Mouse (Mus musculus): ENCODE measurements around the gene Adcy4. TPM values are rescaled to one million over a fixed set of nuclear protein-coding genes. Genes with fewer than 3 reads are reported as not detected.
A peak's percentile ranks its signal among the peaks of the same experiment; 100 is the strongest.

Adcy4 gene
- polyA plus RNA-seq, 1 experiment from 2014 or later = 10.0 TPM

GRCm38 (mm10) chr14:55724411-55724871, 59.5 kb downstream of the Adcy4 start:
- Histone ChIP-seq H3K9ac (ENCODE audit: low read depth, low read length) (no peak overlapping the region), H3K27me3 (ENCODE audit: insufficient read depth, low read length) (no peaks in the 10 kb centered on the region), H3K4me3 (replicated peaks; ENCODE audit: low read depth, low read length) (no peak overlapping the region), H3K4me2 (ENCODE audit: low read length) (no peak overlapping the region), H3K4me1 (replicated peaks; ENCODE audit: insufficient read depth, low read length) (no peaks in the 10 kb centered on the region), H3K27ac (no peak overlapping the region), H3K9me3 (replicated peaks; ENCODE audit: low read length) (no peaks in the 10 kb centered on the region), H3K36me3 (ENCODE audit: insufficient read depth, low read length) (no peaks in the 10 kb centered on the region)
- no peak for ATAC-seq (replicated peaks; ENCODE audit: low FRiP score, low read depth)
- no peak for TF ChIP-seq CTCF (IDR thresholded peaks at IDR 0.05; ENCODE audit: low read depth)
- no peak for DNase-seq (ENCODE audit: low spot score)
- WGBS = 46% methylated on average over 8 of the region's 8 CpGs

DNA sequence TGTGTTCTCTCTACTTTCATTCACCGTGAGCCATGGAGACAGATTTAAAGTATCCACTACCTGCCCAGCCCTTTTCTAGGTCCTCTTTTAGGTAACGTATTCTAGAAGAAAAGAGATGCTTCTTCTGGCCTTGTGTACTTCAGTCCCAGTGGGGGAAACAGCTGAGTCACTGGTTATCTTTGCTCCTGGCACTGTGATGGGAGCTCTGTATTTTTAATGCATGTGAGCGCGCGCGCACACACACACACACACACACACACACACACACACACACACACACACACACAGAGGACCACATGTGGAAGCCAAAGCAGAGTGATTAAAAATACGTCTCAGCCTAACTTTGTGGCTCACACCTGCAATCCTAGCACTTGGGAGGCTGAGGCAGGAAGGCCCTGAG, 60.5 kb downstream of the Adcy4 start:
- ATAC-seq (replicated peaks; ENCODE audit: low FRiP score, low read depth) (no peak), DNase-seq (ENCODE audit: low spot score) (no peak)
- no peaks in the 10 kb centered on the region for H3K27me3 ChIP-seq (ENCODE audit: insufficient read depth, low read length)
- H3K9ac ChIP-seq (ENCODE audit: low read depth, low read length) = no peak overlapping the region
- no peaks in the 10 kb centered on the region for H3K9me3 ChIP-seq (replicated peaks; ENCODE audit: low read length)
- over 99% methylated on average over 7 of the region's 7 CpGs for WGBS
- no peak overlapping the region for H3K4me2 ChIP-seq (ENCODE audit: low read length)
- no peak for TF ChIP-seq CTCF (IDR thresholded peaks at IDR 0.05; ENCODE audit: low read depth)
- H3K27ac ChIP-seq = no peak overlapping the region
- no peaks in the 10 kb centered on the region for H3K4me1 ChIP-seq (replicated peaks; ENCODE audit: insufficient read depth, low read length)
- H3K36me3 ChIP-seq (ENCODE audit: insufficient read depth, low read length) = peaks cover 5% of the 10 kb centered on the region; the same call in 1 of the 2 replicates
- no peak overlapping the region for H3K4me3 ChIP-seq (replicated peaks; ENCODE audit: low read depth, low read length)

DNA sequence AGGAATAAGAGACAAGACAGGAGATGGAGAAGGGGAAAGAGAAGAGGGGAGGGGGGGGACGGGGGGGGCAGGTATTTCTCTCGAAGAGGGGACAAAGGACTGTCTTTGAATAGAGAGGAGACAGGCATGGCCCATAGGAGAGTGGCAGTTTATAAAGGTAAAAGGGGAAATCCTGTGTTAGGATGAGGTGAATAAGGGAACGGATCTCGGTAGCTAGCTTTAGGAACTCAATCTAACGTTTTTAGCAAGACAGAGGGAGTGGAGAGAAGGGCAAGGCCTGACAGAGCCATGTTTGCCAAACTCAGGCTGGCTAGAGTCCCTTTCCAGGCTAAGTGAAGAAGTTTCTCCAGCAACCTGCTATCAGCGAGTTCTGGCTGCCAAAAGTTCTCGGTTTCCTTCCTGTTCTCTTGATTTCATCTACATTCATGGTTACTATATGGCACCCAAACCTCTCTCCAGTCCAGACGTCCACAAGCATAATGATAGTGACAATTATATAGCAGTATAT, 61.4 kb downstream of the Adcy4 start:
- Histone ChIP-seq H3K27me3 (ENCODE audit: insufficient read depth, low read length) (no peaks in the 10 kb centered on the region), H3K27ac (no peak overlapping the region), H3K9ac (ENCODE audit: low read depth, low read length) (peak overlapping the region; percentile 74; the same call in 1 of the 2 replicates), H3K9me3 (replicated peaks; ENCODE audit: low read length) (no peaks in the 10 kb centered on the region), H3K4me2 (ENCODE audit: low read length) (peak overlapping the region; percentile 62), H3K36me3 (ENCODE audit: insufficient read depth, low read length) (peaks cover 13% of the 10 kb centered on the region; the same call in 1 of the 2 replicates), H3K4me1 (replicated peaks; ENCODE audit: insufficient read depth, low read length) (no peaks in the 10 kb centered on the region), H3K4me3 (replicated peaks; ENCODE audit: low read depth, low read length) (peak overlapping the region; percentile 84)
- WGBS = 50% methylated on average over 8 of the region's 8 CpGs
- peak; percentile 5; the same call in 1 of the 2 replicates for ATAC-seq (replicated peaks; ENCODE audit: low FRiP score, low read depth)
- TF ChIP-seq CTCF (IDR thresholded peaks at IDR 0.05; ENCODE audit: low read depth) = no peak
- no peak for DNase-seq (ENCODE audit: low spot score)

- peak within 1 kb of the TSS; percentile 91 for H3K27ac ChIP-seq
- no peaks in the 10 kb centered on the region for H3K4me1 ChIP-seq (replicated peaks; ENCODE audit: insufficient read depth, low read length)
- H3K4me3 ChIP-seq (replicated peaks; ENCODE audit: low read depth, low read length) = peak within 1 kb of the TSS; percentile 84
- H3K9ac ChIP-seq (ENCODE audit: low read depth, low read length) = peak within 1 kb of the TSS; percentile 74
- TF ChIP-seq CTCF (IDR thresholded peaks at IDR 0.05; ENCODE audit: low read depth) = peak; percentile 96
- H3K36me3 ChIP-seq (ENCODE audit: insufficient read depth, low read length) = peaks cover 18% of the 10 kb centered on the region; the same call in 1 of the 2 replicates
- H3K9me3 ChIP-seq (replicated peaks; ENCODE audit: low read length) = no peaks in the 10 kb centered on the region
- DNase-seq (ENCODE audit: low spot score) (peak; percentile 94), ATAC-seq (replicated peaks; ENCODE audit: low FRiP score, low read depth) (peak; percentile 94)
- H3K4me2 ChIP-seq (ENCODE audit: low read length) = peak within 1 kb of the TSS; percentile 62
- WGBS = under 1% methylated on average over 49 of the region's 50 CpGs
- no peaks in the 10 kb centered on the region for H3K27me3 ChIP-seq (ENCODE audit: insufficient read depth, low read length)
These were observed 62.0 kb downstream of the Adcy4 start, which contains the start of gene Rabggta for GRCm38 (mm10) chr14:55721700-55722437. Gene Rabggta (minus strand): TSS chr14:55722263.

DNA sequence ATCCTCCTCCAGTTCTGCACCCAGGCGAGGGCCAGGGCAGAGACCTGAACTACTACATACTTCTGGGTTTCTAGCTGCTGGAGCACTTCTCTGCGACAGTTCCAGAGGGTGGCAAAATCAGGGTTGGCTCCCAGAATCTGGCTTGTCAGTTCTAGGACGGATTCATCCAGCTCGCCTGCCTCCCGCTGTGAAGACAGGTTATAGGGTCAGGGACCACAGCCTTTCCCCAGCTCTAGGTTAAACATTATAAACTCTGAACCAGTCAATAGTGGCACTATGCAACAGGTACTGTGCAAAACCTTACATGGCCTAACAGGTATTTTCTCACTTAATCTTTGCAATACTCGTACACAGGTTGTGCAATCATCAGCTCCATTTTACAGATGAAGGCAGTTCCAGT, 62.8 kb downstream of the Adcy4 start:
- no peak for TF ChIP-seq CTCF (IDR thresholded peaks at IDR 0.05; ENCODE audit: low read depth)
- Histone ChIP-seq H3K4me3 (replicated peaks; ENCODE audit: low read depth, low read length) (peak overlapping the region; percentile 84; the same call in 1 of the 2 replicates), H3K27ac (peak overlapping the region; percentile 39), H3K36me3 (ENCODE audit: insufficient read depth, low read length) (peaks cover 25% of the 10 kb centered on the region; the same call in 1 of the 2 replicates), H3K9ac (ENCODE audit: low read depth, low read length) (no peak overlapping the region), H3K27me3 (ENCODE audit: insufficient read depth, low read length) (no peaks in the 10 kb centered on the region), H3K9me3 (replicated peaks; ENCODE audit: low read length) (no peaks in the 10 kb centered on the region), H3K4me1 (replicated peaks; ENCODE audit: insufficient read depth, low read length) (no peaks in the 10 kb centered on the region), H3K4me2 (ENCODE audit: low read length) (peak overlapping the region; percentile 62)
- DNase-seq (ENCODE audit: low spot score) (no peak), ATAC-seq (replicated peaks; ENCODE audit: low FRiP score, low read depth) (no peak)
- 68% methylated on average over 6 of the region's 6 CpGs for WGBS

GRCm38 (mm10) chr14:55720666-55721065, 63.2 kb downstream of the Adcy4 start:
- Histone ChIP-seq H3K27me3 (ENCODE audit: insufficient read depth, low read length) (no peaks in the 10 kb centered on the region), H3K4me3 (replicated peaks; ENCODE audit: low read depth, low read length) (no peak overlapping the region), H3K27ac (peak overlapping the region; percentile 39), H3K4me1 (replicated peaks; ENCODE audit: insufficient read depth, low read length) (no peaks in the 10 kb centered on the region), H3K9ac (ENCODE audit: low read depth, low read length) (no peak overlapping the region), H3K4me2 (ENCODE audit: low read length) (peak overlapping the region; percentile 62; the same call in 1 of the 2 replicates), H3K9me3 (replicated peaks; ENCODE audit: low read length) (no peaks in the 10 kb centered on the region), H3K36me3 (ENCODE audit: insufficient read depth, low read length) (peaks cover 27% of the 10 kb centered on the region; the same call in 1 of the 2 replicates)
- ATAC-seq (replicated peaks; ENCODE audit: low FRiP score, low read depth) = no peak
- DNase-seq (ENCODE audit: low spot score) = no peak
- 91% methylated on average over 12 of the region's 12 CpGs for WGBS
- TF ChIP-seq CTCF (IDR thresholded peaks at IDR 0.05; ENCODE audit: low read depth) = no peak

Data from kidney, postnatal 0 days (tissue).